Mouse (Mus musculus): Measurements from ENCODE around the gene Gm28490.
"Not testable (repeated sequence)": the region's sequence is repeated elsewhere in the genome, so short reads cannot be mapped to it uniquely, and the experiment has no call there.

Gene Gm28490

GRCm38 (mm10) chrY:31634656-31635055 is at the start of gene Gm28490:
Gm28490 (minus strand) TSS chrY:31634756.
- DNase-seq (ENCODE audit: low spot score in 2 of 2): not testable (repeated sequence)
